Mouse (Mus musculus): ENCODE data around the gene Taar8a.
"Not testable (repeated sequence)": the region's sequence is repeated elsewhere in the genome, so short reads cannot be mapped to it uniquely, and the experiment has no call there.

Taar8a gene

GRCm38 (mm10) chr10:24076200-24076599 is at the start of gene Taar8a:
Gene Taar8a, plus strand, starts transcription at chr10:24076500.
- not testable (repeated sequence) for DNase-seq (ENCODE audit: low read depth in 2 of 2, low spot score in 2 of 2)

- no peak for DNase-seq (ENCODE audit: low read depth in 2 of 2, low spot score in 2 of 2)
These were observed 49.4 kb upstream of the Taar8a start, which contains the start of gene Taar7d for GRCm38 (mm10) chr10:24026922-24027321. Gene Taar7d, plus strand, starts transcription at chr10:24027222.

GRCm38 (mm10) chr10:24031347-24031746 is 45.0 kb upstream of the Taar8a start:
- DNase-seq (ENCODE audit: low read depth in 2 of 2, low spot score in 2 of 2): no peak

GRCm38 (mm10) chr10:24037314-24037713 is 39.0 kb upstream of the Taar8a start, which contains the start of gene Taar7e:
Gene Taar7e, plus strand, starts transcription at chr10:24037614.
- no peak for DNase-seq (ENCODE audit: low read depth in 2 of 2, low spot score in 2 of 2)

GRCm38 (mm10) chr10:24040120-24040869 is 36.0 kb upstream of the Taar8a start:
- DNase-seq (ENCODE audit: low read depth in 2 of 2, low spot score in 2 of 2): no peak

GRCm38 (mm10) chr10:24049210-24049609 is 27.1 kb upstream of the Taar8a start, which contains the start of gene Taar7f:
Gene Taar7f, plus strand, starts transcription at chr10:24049510.
- DNase-seq (ENCODE audit: low read depth in 2 of 2, low spot score in 2 of 2): no peak

GRCm38 (mm10) chr10:24052039-24052438 is 24.3 kb upstream of the Taar8a start:
- no peak for DNase-seq (ENCODE audit: low read depth in 2 of 2, low spot score in 2 of 2)

- DNase-seq (ENCODE audit: low read depth in 2 of 2, low spot score in 2 of 2): no peak
These were observed 17.3 kb upstream of the Taar8a start for GRCm38 (mm10) chr10:24058986-24059385.

GRCm38 (mm10) chr10:24074751-24075150 is 1.5 kb upstream of the Taar8a start:
- DNase-seq (ENCODE audit: low read depth in 2 of 2, low spot score in 2 of 2): not testable (repeated sequence)

- DNase-seq (ENCODE audit: low read depth in 2 of 2, low spot score in 2 of 2): no peak
These were observed 3.9 kb downstream of the Taar8a start for GRCm38 (mm10) chr10:24080166-24080565.

GRCm38 (mm10) chr10:24085936-24086335 is 9.6 kb downstream of the Taar8a start:
- DNase-seq (ENCODE audit: low read depth in 2 of 2, low spot score in 2 of 2): no peak

- DNase-seq (ENCODE audit: low read depth in 2 of 2, low spot score in 2 of 2): no peak
These were observed 10.3 kb downstream of the Taar8a start for GRCm38 (mm10) chr10:24086555-24086954.

- DNase-seq (ENCODE audit: low read depth in 2 of 2, low spot score in 2 of 2): no peak
These were observed 10.9 kb downstream of the Taar8a start for GRCm38 (mm10) chr10:24087168-24087567.

- no peak for DNase-seq (ENCODE audit: low read depth in 2 of 2, low spot score in 2 of 2)
These were observed 15.9 kb downstream of the Taar8a start, which contains the start of gene Taar8b for GRCm38 (mm10) chr10:24092194-24092593. Gene Taar8b, minus strand, starts transcription at chr10:24092294.

GRCm38 (mm10) chr10:24097010-24097409 is 20.7 kb downstream of the Taar8a start:
- DNase-seq (ENCODE audit: low read depth in 2 of 2, low spot score in 2 of 2): not testable (repeated sequence)

GRCm38 (mm10) chr10:24101812-24102211 is 25.5 kb downstream of the Taar8a start, which contains the start of gene Taar8c:
Gene Taar8c, minus strand, starts transcription at chr10:24101912.
- DNase-seq (ENCODE audit: low read depth in 2 of 2, low spot score in 2 of 2): not testable (repeated sequence)

- not testable (repeated sequence) for DNase-seq (ENCODE audit: low read depth in 2 of 2, low spot score in 2 of 2)
These were observed 27.0 kb downstream of the Taar8a start for GRCm38 (mm10) chr10:24103299-24103698.

- DNase-seq (ENCODE audit: low read depth in 2 of 2, low spot score in 2 of 2): no peak
These were observed 31.4 kb downstream of the Taar8a start for GRCm38 (mm10) chr10:24107747-24108146.

GRCm38 (mm10) chr10:24108236-24108635 is 31.9 kb downstream of the Taar8a start:
- no peak for DNase-seq (ENCODE audit: low read depth in 2 of 2, low spot score in 2 of 2)

- DNase-seq (ENCODE audit: low read depth in 2 of 2, low spot score in 2 of 2): not testable (repeated sequence)
These were observed 33.1 kb downstream of the Taar8a start, which contains the start of gene Taar9 for GRCm38 (mm10) chr10:24109434-24109833. Gene Taar9, minus strand, starts transcription at chr10:24109534.

- peak in 1 of 2 experiments; percentile 8 for DNase-seq (ENCODE audit: low read depth in 2 of 2, low spot score in 2 of 2)
These were observed 34.9 kb downstream of the Taar8a start for GRCm38 (mm10) chr10:24111116-24111778.
